Mouse (Mus musculus) spleen, adult 2 months (tissue): ENCODE data around the gene Gng2. TPM values are rescaled to one million over a fixed set of nuclear protein-coding genes. Genes with fewer than 3 reads are reported as not detected.

Experiments
- DNase-seq, 2 experiments: peaks; one replicate each; pipeline versions ENCODE4 v3.0.0 to v3.0.0-alpha.2; 2012 to 2021; ENCODE audit warnings: low spot score in 2 of 2, low read depth in 1 of 2
- H3K27ac ChIP-seq: fragments of 200-500 bp; 2 replicates; pipeline ENCODE4 v1.5.1; 2012; ENCODE audit warnings: low read length, inconsistent platforms; ENCODE audit not compliant: insufficient read depth
- H3K27me3 ChIP-seq: fragments of 200-500 bp; 2 replicates; pipeline ENCODE4 v1.6.1; 2012; ENCODE audit warnings: mild to moderate bottlenecking, moderate library complexity, low read length, inconsistent platforms; ENCODE audit not compliant: control insufficient read depth, insufficient read depth
- H3K36me3 ChIP-seq: fragments of 200-500 bp; 2 replicates; pipeline ENCODE4 v1.6.1; 2012; ENCODE audit warnings: mild to moderate bottlenecking, low read length, inconsistent platforms; ENCODE audit not compliant: control insufficient read depth, insufficient read depth
- H3K4me1 ChIP-seq: fragments of 200-500 bp; 2 replicates; pipeline ENCODE4 v1.6.1; 2011; ENCODE audit warnings: inconsistent platforms; ENCODE audit not compliant: control insufficient read depth, insufficient read depth, insufficient read length
- H3K4me3 ChIP-seq: fragments of 200-500 bp; 2 replicates; pipeline ENCODE4 v1.5.1; 2011; ENCODE audit warnings: mild to moderate bottlenecking, inconsistent platforms; ENCODE audit not compliant: insufficient read depth, insufficient read length; ENCODE audit errors: extremely low read depth
- CTCF ChIP-seq: fragments of 200-500 bp; IDR thresholded peaks from 2 replicates; pipeline ENCODE4 v1.5.1; 2011; ENCODE audit warnings: mild to moderate bottlenecking, inconsistent platforms; ENCODE audit not compliant: insufficient read depth, insufficient read length, insufficient replicate concordance; ENCODE audit errors: extremely low read depth
- POLR2A ChIP-seq: fragments of 200-500 bp; IDR thresholded peaks from 2 replicates; pipeline ENCODE4 v1.6.1; 2011; ENCODE audit warnings: low read depth, low read length, inconsistent platforms
- WGBS: fragments of 180-500 bp; shearing (Covaris S2); methylation state at CpG from one replicate; pipeline ENCODE4 v1.1.7; 2018; 5-methylcytosine and 5-hydroxymethylcytosine counted together
- polyA plus RNA-seq: library from polyadenylated mRNA; depleted of rRNA; stranded (reverse); fragments of >200 nt; gene quantifications from 2 replicates; pipeline ENCODE4 v1.2.3, GENCODE M21; 2012; rRNA removed

Gene Gng2
- polyA plus RNA-seq, 1 experiment = 25.1 TPM

DNA sequence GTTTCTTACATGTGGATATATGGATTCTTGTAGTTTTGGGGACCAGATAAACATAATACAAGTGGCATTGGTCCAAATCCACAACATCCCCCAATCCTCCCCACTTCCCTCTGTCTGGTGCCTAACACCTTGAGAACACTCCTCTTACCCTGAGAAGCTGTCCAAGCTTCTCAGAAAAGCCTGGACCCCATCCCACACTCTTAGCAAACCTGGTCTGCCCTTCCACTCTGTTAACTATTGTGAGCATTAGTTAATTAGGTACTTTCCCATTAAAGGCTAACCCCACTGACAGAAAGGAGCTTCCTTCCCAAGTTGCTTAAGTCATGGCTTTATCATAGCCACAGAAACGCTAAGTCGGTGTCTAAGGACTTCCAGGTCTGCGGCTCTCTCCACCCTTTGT lies 141.1 kb downstream of the Gng2 start:
- DNase-seq = no peak
- no peaks in the 10 kb centered on the region for H3K4me1 ChIP-seq
- H3K27me3 ChIP-seq = no peaks in the 10 kb centered on the region
- H3K27ac ChIP-seq = no peak overlapping the region
- no peak overlapping the region for H3K4me3 ChIP-seq
- no peaks in the 10 kb centered on the region for H3K36me3 ChIP-seq
- TF ChIP-seq CTCF (no peak), POLR2A (no peak)
- 77% methylated on average over 3 of the region's 3 CpGs for WGBS

DNA sequence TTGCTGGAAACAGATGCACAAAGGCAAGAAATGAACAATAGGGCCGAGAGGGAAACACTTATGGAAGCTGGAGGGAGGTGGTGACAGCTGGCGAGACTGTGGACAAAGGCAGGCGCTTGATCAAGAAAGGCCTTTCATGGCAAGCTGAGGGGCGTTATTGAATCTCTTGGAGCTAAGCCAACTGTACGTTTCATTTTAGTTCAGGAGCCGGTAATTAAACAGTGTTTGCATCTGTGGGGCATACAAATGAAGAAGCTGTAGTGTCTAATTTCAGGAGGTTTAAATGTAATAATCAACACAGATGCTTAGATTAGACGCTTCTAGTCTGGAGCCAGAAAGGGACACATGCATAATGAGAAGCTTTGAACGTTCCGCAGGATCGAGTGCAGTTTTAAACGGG lies 151.9 kb downstream of the Gng2 start:
- no peak overlapping the region for H3K4me3 ChIP-seq
- 91% methylated on average over 11 of the region's 11 CpGs for WGBS
- no peak overlapping the region for H3K27ac ChIP-seq
- peaks cover 3% of the 10 kb centered on the region; the same call in 1 of the 2 replicates for H3K27me3 ChIP-seq
- no peak for TF ChIP-seq POLR2A
- TF ChIP-seq CTCF = no peak
- H3K36me3 ChIP-seq = peaks cover 6% of the 10 kb centered on the region
- DNase-seq = no peak
- peaks cover 5% of the 10 kb centered on the region; the same call in 1 of the 2 replicates for H3K4me1 ChIP-seq

DNA sequence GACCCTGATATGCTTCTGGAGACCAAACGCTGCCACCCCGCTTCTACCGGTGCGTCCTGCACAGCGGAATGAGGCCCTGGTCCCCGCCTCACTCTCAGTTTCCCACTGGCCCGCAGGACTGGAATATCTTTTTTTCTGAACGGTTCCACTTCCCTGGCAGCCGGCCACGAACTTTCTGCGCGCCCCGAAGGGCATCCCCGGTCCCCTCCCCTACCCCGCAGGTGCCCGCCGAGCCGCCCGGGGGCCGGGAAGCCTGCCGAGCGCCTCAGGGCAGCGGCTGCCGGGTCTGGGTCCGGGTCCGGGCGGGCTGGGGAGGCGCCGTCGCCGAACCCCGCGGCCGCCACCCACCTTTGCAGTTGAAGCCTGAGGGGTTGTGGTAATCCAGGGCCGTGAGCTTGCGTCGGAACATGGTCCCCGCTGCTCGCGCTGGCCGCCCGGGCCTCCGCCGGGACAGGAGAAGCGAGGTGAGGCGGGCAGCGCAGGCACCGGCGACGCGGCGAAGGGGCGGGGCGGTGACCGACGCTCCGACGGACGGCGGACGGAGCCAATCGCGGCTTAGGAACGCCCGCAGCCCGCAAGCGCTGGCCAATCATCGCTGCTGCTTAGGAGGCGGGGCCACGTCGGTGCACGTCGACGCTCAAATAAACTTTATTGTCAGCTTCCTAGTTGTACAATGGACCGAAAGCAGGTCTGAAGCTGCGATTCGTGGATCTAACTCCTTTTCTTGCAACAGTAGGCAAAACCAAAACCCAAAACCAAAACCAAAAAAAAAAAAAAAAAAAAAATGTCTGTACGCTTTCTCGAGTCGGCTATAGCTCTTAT lies 153.9 kb downstream of the Gng2 start, which contains the start of gene Rtraf:
Rtraf (minus strand) TSS at position 504 of the 822 bp plus-strand sequence.
- H3K27me3 ChIP-seq = no peaks in the 10 kb centered on the region
- peak; percentile 91 to 92 for DNase-seq

More for the DNA sequence above, 153.9 kb downstream of the Gng2 start, which contains the start of gene Rtraf:
- Histone ChIP-seq H3K4me3 (peak within 1 kb of the TSS; percentile 81), H3K4me1 (peaks cover 5% of the 10 kb centered on the region; the same call in 1 of the 2 replicates), H3K36me3 (peaks cover 10% of the 10 kb centered on the region), H3K27ac (peak within 1 kb of the TSS; percentile 63)
- TF ChIP-seq POLR2A (no peak; the same call in 1 of the 2 replicates), CTCF (no peak)
- under 1% methylated on average over 79 of the region's 80 CpGs for WGBS

Other genes with a start within 250 kb of the Gng2 start
- gene Nid2, start 226.4 kb downstream of the Gng2 start, polyA plus RNA-seq = 5.9 and 6.4 TPM in 2 replicates
- 10.0 and 10.8 TPM in 2 replicates for gene Rtraf, start 153.8 kb downstream of the Gng2 start, polyA plus RNA-seq
- 6.1 and 6.8 TPM in 2 replicates for gene Saysd1, start 160.9 kb upstream of the Gng2 start, polyA plus RNA-seq
- gene Kcnk5, start 204.2 kb upstream of the Gng2 start, polyA plus RNA-seq = 7.4 and 7.8 TPM in 2 replicates